Mouse (Mus musculus) adrenal gland, postnatal 14 days (tissue): ENCODE measurements around the gene Coch. TPM values are rescaled to one million over a fixed set of nuclear protein-coding genes. Genes with fewer than 3 reads are reported as not detected.
"Not testable (repeated sequence)": the region's sequence is repeated elsewhere in the genome, so short reads cannot be mapped to it uniquely, and the experiment has no call there.

Experiments used
- DNase-seq: peaks from one replicate; pipeline ENCODE4 v3.0.0; 2021; ENCODE audit warnings: mixed read lengths
- long read RNA-seq, 2 experiments: library from polyadenylated mRNA; stranded (forward); transcript quantifications; one replicate each; pipeline ENCODE4 v2.0.0; 2021
- total RNA-seq: library from RNA; stranded (reverse); gene quantifications from 2 replicates; pipeline ENCODE4 v1.2.3, GENCODE M21; 2021

Gene Coch
- 0.38 and 1.0 TPM in 2 replicates for total RNA-seq
- long read RNA-seq, experiment 1 = 0 reads
- long read RNA-seq, experiment 2 = 0 reads

GRCm38 (mm10) chr12:51593229-51594029, at the start of gene Coch:
TSS of gene Coch (plus strand) at chr12:51593341.
- peak; percentile 36 for DNase-seq

- no peak for DNase-seq
These were observed 49.7 kb upstream of the Coch start for GRCm38 (mm10) chr12:51543402-51543960.

- DNase-seq = no peak
These were observed 38.1 kb upstream of the Coch start for GRCm38 (mm10) chr12:51555041-51555440.

GRCm38 (mm10) chr12:51561416-51561815, 31.7 kb upstream of the Coch start:
- DNase-seq = no peak

- no peak for DNase-seq
These were observed 25.9 kb upstream of the Coch start for GRCm38 (mm10) chr12:51567225-51567624.

- DNase-seq = no peak
These were observed 23.7 kb upstream of the Coch start for GRCm38 (mm10) chr12:51569472-51569871.

GRCm38 (mm10) chr12:51569944-51570343, 23.2 kb upstream of the Coch start:
- no peak for DNase-seq

- no peak for DNase-seq
These were observed 20.5 kb upstream of the Coch start for GRCm38 (mm10) chr12:51572651-51573050.

GRCm38 (mm10) chr12:51577816-51578215, 15.3 kb upstream of the Coch start:
- not testable (repeated sequence) for DNase-seq

- DNase-seq = no peak
These were observed 3.9 kb upstream of the Coch start for GRCm38 (mm10) chr12:51589263-51589662.

- DNase-seq = no peak
These were observed 1.2 kb upstream of the Coch start for GRCm38 (mm10) chr12:51591921-51592320.

- DNase-seq = peak; percentile 24
These were observed 283 bp upstream of the Coch start for GRCm38 (mm10) chr12:51592888-51593228.

- no peak for DNase-seq
These were observed 909 bp downstream of the Coch start for GRCm38 (mm10) chr12:51594030-51594470.

GRCm38 (mm10) chr12:51603306-51603705, 10.2 kb downstream of the Coch start:
- no peak for DNase-seq

- no peak for DNase-seq
These were observed 13.0 kb downstream of the Coch start for GRCm38 (mm10) chr12:51606138-51606537.

- no peak for DNase-seq
These were observed 19.2 kb downstream of the Coch start for GRCm38 (mm10) chr12:51612361-51612760.

GRCm38 (mm10) chr12:51620572-51620971, 27.4 kb downstream of the Coch start:
- DNase-seq = no peak

GRCm38 (mm10) chr12:51621161-51621560, 28.0 kb downstream of the Coch start:
- no peak for DNase-seq

- no peak for DNase-seq
These were observed 29.7 kb downstream of the Coch start for GRCm38 (mm10) chr12:51622670-51623365.

- no peak for DNase-seq
These were observed 30.2 kb downstream of the Coch start for GRCm38 (mm10) chr12:51623366-51623694.

- no peak for DNase-seq
These were observed 40.3 kb downstream of the Coch start for GRCm38 (mm10) chr12:51633481-51633880.

GRCm38 (mm10) chr12:51636260-51636659, 43.1 kb downstream of the Coch start:
- no peak for DNase-seq

GRCm38 (mm10) chr12:51636689-51637470, 43.7 kb downstream of the Coch start:
- no peak for DNase-seq
